Mouse (Mus musculus) ovary, adult 18-20 months (tissue): ENCODE results near the gene Slc9a6.

Experiments used
- DNase-seq: peaks from one replicate; pipeline ENCODE4 v3.0.0; 2022; ENCODE audit warnings: low spot score, mixed read lengths

Gene Slc9a6

GRCm38 (mm10) chrX:56665226-56665973, 55.8 kb downstream of the Slc9a6 start:
- DNase-seq = no peak

GRCm38 (mm10) chrX:56667296-56667695, 57.7 kb downstream of the Slc9a6 start:
- DNase-seq = no peak

DNA sequence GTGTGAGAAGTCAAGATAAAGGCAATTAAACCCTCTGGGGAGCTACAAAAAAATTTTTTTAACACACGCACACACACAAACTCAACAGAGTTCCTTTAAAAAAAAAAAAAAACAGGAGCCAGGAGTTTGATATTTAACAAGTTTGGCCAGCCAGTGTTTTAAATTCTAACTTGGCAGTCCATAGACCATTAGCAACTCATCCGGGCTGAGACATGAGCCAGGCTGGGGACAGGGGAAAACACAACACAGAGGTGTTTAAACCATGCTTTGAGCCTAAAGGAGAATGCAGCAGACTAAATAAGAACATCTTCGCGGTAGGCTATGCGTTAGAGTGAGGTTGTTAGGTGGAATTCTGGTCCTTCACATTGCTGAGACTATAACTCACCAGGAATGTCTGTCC, 58.5 kb downstream of the Slc9a6 start:
- DNase-seq = no peak

GRCm38 (mm10) chrX:56668501-56668900, 58.9 kb downstream of the Slc9a6 start:
- no peak for DNase-seq

- no peak for DNase-seq
Observed at GRCm38 (mm10) chrX:56675556-56675955, 66.0 kb downstream of the Slc9a6 start.

- no peak for DNase-seq
Observed at GRCm38 (mm10) chrX:56677736-56678135, 68.2 kb downstream of the Slc9a6 start.

- no peak for DNase-seq
Observed at GRCm38 (mm10) chrX:56679066-56679465, 69.5 kb downstream of the Slc9a6 start.

DNA sequence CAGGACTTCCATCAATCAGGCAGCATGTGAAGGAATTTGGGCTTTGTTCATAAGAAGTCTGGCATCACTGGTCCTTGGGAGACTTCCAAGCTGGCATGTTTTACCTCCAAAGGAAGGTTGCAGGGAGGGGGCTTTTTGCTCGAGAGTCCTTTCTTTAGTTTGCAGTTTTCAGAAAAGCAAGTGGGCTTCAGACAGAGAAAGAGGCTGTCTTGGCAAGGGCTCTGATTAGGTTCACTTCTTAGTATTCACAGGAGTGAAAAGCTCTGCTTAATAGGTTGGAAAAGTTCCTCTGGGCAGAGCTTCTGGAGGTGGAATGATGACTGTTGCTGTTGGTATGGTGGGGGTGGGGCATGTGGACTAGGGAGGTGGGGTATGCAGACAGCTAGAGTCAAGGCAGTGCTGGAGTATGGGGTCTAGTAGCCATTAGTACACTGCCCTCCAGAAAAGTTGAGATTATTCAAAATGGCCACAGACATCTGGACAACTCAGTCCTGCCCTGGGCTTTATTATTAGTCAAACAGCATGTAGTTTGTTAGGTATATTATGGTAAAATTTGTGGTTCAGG, 72.7 kb downstream of the Slc9a6 start:
- no peak for DNase-seq

- no peak for DNase-seq
Observed at GRCm38 (mm10) chrX:56683521-56683920, 74.0 kb downstream of the Slc9a6 start.

DNA sequence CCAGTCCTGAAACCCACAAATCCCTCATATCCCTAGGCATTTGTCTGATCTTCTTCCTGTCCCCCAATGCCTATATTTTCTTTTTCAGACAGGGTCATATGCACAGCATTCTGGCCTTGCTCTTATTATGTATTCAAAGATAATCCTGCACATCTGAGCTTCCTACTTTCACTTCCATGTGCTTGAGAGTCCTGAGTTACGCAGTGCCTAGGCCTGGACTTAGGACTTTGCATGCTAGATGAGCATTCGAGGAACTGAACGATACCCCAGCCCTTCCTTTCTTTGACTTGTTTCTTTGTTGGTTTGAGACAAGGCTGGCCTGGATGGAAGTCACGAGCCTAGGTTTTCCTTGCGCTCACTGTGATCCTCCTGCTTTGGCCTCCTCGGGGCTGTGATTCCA, 83.0 kb downstream of the Slc9a6 start:
- DNase-seq = no peak

GRCm38 (mm10) chrX:56694539-56694938, 85.0 kb downstream of the Slc9a6 start:
- DNase-seq = no peak

DNA sequence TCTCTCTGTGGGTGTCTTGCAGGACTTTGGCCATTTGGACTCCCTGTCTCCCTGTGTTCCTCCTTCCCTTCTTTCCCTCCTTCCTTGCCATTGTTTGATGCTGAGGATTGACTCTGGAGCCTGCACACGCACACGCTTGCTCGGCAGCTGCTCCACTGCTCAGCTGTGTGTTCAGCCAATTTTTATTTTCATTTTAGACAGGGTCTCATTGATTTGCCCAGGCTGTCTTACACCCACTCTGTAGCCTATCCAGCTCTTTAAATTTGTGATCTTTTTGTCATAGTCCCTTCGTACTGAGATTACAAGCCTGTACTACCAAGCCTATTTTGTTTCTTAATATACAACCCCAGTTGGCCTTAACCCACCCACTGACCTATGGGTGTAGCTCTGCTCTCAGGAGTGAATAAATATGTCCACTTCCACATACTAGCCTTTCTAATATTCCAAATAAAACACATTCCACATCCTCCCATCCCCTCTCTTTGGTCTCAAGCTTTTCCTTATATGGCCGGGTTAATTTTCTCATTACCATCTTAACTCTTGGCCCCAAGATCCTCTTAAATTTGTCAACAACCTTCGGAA, 87.7 kb downstream of the Slc9a6 start:
- DNase-seq = no peak

GRCm38 (mm10) chrX:56697886-56698285, 88.3 kb downstream of the Slc9a6 start:
- DNase-seq = no peak

- DNase-seq = no peak
Observed at GRCm38 (mm10) chrX:56701261-56701660, 91.7 kb downstream of the Slc9a6 start.

DNA sequence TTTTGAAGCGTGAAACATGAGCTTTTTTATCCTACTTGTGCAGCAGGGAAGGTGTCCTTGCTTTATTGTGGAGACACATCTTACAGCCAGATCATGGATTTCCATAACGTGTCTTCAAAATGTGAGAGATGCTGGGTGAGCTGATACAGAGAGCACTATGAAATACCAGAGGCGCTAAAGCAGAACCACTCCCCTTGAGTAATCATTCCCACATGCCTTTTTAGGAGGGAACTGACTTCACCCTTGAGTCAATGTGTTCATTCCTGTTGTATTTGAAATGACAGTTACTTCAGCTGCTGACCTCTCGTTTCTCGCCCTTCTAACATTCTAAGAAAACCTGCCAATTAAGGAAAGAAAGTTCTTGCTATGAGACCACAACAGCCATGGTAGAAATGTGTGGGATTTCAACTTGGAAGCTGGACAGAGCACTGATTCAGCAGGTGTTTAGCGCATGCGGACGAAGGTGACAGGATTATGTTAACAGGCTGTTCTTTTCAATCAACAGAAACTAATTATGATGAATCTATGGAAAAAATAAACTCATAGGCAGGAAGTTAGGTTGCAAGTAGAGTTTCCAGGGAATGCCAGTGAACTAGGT, 94.5 kb downstream of the Slc9a6 start:
- DNase-seq = no peak

DNA sequence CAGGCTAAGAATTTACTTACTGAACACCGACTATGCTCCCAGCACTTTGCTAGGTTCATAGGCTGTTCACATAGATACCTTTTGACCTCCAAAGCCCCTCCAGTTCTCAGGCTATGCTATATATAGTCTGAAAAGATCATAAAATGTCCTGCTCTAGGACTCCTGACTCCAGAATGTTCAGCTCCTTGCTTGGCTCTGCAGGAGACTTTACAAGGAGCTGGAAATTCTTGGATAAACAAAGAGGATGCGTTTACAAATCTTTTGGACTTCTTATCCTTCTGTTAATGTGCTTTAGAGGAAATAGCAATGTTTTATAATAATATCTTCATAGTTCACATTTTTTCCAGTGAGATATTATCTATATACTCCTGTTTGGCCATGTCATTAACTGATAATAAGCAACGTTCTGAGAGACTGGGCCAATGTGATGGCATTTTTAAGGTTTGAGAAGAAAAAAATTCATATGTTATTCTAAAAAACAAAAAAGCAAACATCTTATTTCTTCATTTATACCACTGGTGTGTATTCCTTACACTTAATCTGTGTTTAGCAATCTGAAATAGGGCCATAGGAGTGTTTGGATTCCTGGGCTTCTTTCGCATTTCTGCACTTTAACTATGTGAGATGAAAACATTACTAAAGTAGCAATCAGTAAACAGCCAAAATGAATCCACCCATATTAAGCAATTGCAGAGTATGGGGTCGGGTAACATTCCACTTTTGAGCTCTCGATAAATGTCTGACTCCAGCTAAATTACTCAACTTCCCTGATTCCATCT, 99.2 kb downstream of the Slc9a6 start:
- no peak for DNase-seq

DNA sequence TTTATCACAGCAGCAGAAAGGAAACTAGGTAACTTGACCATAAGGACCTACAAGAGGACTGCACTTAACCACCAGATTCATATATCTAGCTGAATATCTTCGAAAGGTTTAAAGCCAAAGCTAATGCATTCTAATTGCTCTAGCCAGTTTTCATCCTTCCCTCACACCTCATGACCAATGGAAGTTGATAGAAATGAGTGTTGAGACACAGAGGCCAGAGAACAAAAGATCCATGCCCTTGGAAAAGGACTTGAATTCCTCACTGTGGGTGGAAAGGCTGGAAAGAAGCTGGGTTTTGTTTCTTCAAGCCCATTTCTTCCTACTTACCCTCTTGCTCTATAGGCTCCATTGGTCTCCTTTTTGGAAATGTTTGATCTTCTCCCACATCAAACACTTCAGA, 101.0 kb downstream of the Slc9a6 start:
- no peak for DNase-seq

- DNase-seq = no peak
Observed at GRCm38 (mm10) chrX:56712666-56713065, 103.1 kb downstream of the Slc9a6 start.
